Mouse (Mus musculus): ENCODE data around the gene Swt1. TPM values are rescaled to one million over a fixed set of nuclear protein-coding genes. Genes with fewer than 3 reads are reported as not detected.

Swt1 gene
- polyA plus RNA-seq, 1 experiment from 2014 or later, result 20.2 TPM

Small RNA genes within 50 kb of the gene (microRNA-seq; reads per million reads assigned to microRNA genes)
- gene Mir7682, result 1.8 reads per million, percentile 5 among the genes with 10 or more reads in this experiment

Other genes with a start within 250 kb of the Swt1 start
- 0.19 TPM in 1 of 2 replicates, not detected in the other for gene Gm47985, start 245.9 kb downstream of the Swt1 start, polyA plus RNA-seq (2014; fragmentation: Nextera tagmentation; extraction: Ambion mirVana)
- gene Gm8947, start 236.1 kb downstream of the Swt1 start, polyA plus RNA-seq (2014; fragmentation: Nextera tagmentation; extraction: Ambion mirVana), result not detected in 2 replicates
- not detected in 2 replicates for gene Gm47995, start 230.0 kb downstream of the Swt1 start, polyA plus RNA-seq (2014; fragmentation: Nextera tagmentation; extraction: Ambion mirVana)
- gene 3110040M04Rik, start 224.3 kb downstream of the Swt1 start, polyA plus RNA-seq (2014; fragmentation: Nextera tagmentation; extraction: Ambion mirVana), result not detected in 2 replicates
- 0.30 TPM in 1 of 2 replicates, not detected in the other for gene Gm47996, start 218.3 kb downstream of the Swt1 start, polyA plus RNA-seq (2014; fragmentation: Nextera tagmentation; extraction: Ambion mirVana)
- 229 and 263 TPM in 2 replicates for gene Ivns1abp, start 84.0 kb downstream of the Swt1 start, polyA plus RNA-seq (2014; fragmentation: Nextera tagmentation; extraction: Ambion mirVana)
- 41.6 and 44.0 TPM in 2 replicates for gene Trmt1l, start 87 bp upstream of the Swt1 start, polyA plus RNA-seq (2014; fragmentation: Nextera tagmentation; extraction: Ambion mirVana)
- gene Rnf2, start 72.5 kb upstream of the Swt1 start, polyA plus RNA-seq (2014; fragmentation: Nextera tagmentation; extraction: Ambion mirVana), result 117 and 124 TPM in 2 replicates
- 0.90 and 0.99 TPM in 2 replicates for gene Fam129a, start 142.7 kb upstream of the Swt1 start, polyA plus RNA-seq (2014; fragmentation: Nextera tagmentation; extraction: Ambion mirVana)

Data from hindbrain, embryonic 14.5 days (tissue).